Mouse (Mus musculus): Measurements from ENCODE around the gene St6galnac4.

GRCm38 (mm10) chr2:32604631-32605030, 17.7 kb downstream of the St6galnac4 start:
- TF ChIP-seq POLR2A (IDR thresholded peaks at IDR 0.05; ENCODE audit: extremely low read depth, insufficient read depth, low read length), result no peak
- TF ChIP-seq CTCF (IDR thresholded peaks at IDR 0.05; ENCODE audit: extremely low read depth, insufficient read depth, low read length), result no peak

All from cortical plate, adult 2 months (tissue).